Mouse (Mus musculus) kidney, postnatal 10 days (tissue): ENCODE results near the gene Ppfia3.
A peak's percentile ranks its signal among the peaks of the same experiment; 100 is the strongest.

Experiments used
- DNase-seq: peaks from one replicate; pipeline ENCODE4 v3.0.0; 2021; ENCODE audit warnings: mixed read lengths

Gene Ppfia3

GRCm38 (mm10) chr7:45341303-45341702, 25.5 kb downstream of the Ppfia3 start:
- DNase-seq = peak; percentile 84

- peak; percentile 72 for DNase-seq
These were observed 26.1 kb downstream of the Ppfia3 start for GRCm38 (mm10) chr7:45340669-45341068.

DNA sequence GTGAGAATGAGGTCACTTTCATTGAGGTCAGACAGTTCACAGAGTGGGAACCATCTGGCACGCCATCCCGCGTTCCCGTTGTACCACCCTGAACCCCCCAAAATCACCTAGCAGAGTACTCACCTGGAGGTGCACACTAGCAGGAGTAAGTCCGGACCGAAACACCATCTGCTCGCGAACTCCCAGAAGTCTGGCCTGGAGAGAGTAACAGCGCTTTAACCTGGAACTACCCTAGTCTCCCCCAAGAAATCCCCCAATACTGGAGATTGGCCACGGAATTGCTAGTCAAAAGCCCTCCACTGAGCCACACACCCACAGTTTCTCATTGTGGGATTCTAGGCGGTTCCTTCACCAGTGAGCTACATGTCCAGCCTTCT, 26.8 kb downstream of the Ppfia3 start:
- DNase-seq = no peak

DNA sequence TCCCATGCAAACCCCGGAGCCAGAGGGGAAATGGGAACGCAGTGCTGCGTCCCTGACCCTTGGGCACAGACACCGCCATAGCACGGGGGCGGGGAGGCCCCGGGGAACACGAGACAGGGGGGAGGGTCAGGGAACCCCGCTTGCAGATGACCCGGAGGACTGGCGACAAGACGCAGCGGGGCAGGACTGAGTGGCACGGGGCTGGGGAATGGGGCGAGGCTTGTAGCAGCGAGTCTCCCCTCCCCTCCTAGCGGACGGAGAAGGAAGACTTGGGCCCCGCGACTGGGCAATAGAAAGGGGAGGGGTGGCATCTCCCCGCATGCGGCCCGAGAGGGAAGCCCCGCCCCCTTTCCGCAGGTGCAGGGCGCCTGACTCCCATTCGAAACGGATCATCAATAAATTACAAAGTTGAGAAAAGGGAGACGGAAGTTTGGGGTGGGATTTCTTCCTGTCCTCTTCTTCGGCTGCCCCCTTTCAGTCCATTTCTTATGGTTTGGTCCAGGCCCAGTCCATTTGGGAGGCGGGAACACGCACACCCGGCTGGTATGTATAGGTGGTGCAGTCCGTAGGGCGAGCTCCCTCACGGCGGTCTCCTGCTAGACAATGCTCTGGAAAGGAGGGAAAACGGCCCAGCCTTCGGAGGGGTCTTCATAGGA, 27.3 kb downstream of the Ppfia3 start:
- peak; percentile 83 for DNase-seq

GRCm38 (mm10) chr7:45338161-45338911, 28.5 kb downstream of the Ppfia3 start:
- DNase-seq = peak; percentile 78

DNA sequence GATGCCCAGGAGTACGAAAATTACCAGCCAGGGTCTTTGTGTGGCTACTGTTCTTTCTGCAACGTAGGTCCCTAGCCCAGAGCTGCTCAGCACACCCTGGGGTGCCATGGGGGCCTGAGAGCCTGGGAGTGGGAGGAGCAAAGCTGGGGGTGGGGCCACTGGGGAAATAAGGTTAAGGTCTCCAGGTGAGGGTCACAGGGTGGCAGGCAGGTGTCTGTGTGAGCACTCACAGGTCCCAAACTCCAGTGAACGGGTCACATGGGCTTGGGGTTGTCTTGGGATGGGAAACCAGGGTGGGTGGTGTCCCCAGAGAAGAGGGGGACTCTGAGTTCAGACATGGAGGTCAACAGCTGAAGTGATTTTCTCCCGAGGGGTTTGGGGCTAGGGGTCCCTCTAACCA, 29.4 kb downstream of the Ppfia3 start:
- DNase-seq = no peak

GRCm38 (mm10) chr7:45336319-45336718, 30.5 kb downstream of the Ppfia3 start:
- DNase-seq = no peak

- DNase-seq = no peak
These were observed 31.8 kb downstream of the Ppfia3 start, which contains the start of gene Hrc for GRCm38 (mm10) chr7:45335056-45335455. Gene Hrc (plus strand): TSS chr7:45335290.

GRCm38 (mm10) chr7:45334605-45335004, 32.2 kb downstream of the Ppfia3 start:
- DNase-seq = no peak

DNA sequence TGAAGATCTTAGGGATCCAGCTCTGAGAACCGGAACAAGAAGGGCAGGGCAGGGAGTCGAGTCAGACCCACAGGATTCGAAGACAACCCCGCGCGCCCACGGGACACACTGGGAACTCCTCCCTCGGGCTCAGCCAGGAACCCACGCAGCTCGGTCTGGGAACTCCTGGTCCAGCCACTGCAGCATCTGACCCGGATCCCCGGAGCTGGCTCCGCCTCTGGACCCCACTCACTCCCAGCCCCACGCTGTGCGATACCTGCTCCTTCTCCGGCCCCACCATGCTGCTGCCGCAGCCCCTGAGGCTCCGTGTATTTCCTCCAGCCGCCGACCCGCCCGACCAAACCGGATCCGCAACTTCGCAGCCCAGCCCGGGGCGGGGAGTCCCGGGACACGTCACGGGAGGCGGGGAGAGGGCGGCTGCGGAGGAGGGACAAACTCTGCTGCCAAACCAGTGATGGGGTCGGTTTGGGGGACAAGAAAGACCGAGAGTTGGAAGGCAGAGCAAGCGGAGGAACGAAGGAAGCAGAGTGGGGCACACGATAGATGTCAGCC, 33.3 kb downstream of the Ppfia3 start, which contains the start of gene Trpm4:
Trpm4 (minus strand) TSS at position 350 of the 552 bp plus-strand sequence.
- DNase-seq = peak; percentile 94

DNA sequence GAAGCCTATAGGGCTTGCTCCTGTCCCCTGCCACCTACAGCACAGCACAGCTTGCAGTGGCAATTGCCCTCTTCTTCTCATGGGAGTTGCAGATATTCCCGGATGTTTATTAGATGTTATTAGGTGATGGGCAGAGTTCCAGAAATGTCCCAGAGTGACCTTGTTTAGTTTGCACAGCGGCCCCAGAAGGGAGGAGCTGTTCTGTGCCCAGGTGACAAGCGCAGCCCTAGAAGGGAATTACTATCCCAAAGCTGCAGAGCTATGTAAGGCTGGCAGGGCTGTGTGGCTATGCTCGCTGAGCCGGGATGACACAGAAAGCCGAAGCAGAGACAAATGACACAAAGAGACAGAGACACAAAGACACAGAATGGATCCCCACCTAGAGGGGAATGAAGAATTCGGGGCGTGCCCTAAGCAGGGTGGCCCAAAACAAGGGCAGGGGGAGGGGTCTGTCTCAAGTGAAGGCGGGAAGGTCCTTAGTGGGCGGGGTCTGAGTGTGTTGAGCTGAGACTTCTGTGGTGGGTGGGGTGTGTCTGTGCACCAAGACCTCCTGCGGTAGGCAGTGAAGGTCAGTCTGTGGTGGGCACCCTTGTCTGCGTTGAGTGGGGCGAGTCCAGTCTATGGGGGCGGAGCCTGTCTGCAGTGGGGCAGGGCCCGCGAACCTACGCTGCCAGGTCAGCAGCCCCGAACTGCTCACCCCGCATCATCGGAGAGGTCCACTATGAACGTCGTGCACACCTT, 34.0 kb downstream of the Ppfia3 start:
- peak; percentile 76 for DNase-seq

GRCm38 (mm10) chr7:45331502-45331901, 35.3 kb downstream of the Ppfia3 start:
- DNase-seq = no peak

- no peak for DNase-seq
These were observed 37.9 kb downstream of the Ppfia3 start for GRCm38 (mm10) chr7:45328841-45329475.

GRCm38 (mm10) chr7:45325800-45326199, 41.0 kb downstream of the Ppfia3 start:
- DNase-seq = no peak

GRCm38 (mm10) chr7:45323069-45323468, 43.8 kb downstream of the Ppfia3 start:
- no peak for DNase-seq

- DNase-seq = no peak
These were observed 44.6 kb downstream of the Ppfia3 start for GRCm38 (mm10) chr7:45322245-45322644.

DNA sequence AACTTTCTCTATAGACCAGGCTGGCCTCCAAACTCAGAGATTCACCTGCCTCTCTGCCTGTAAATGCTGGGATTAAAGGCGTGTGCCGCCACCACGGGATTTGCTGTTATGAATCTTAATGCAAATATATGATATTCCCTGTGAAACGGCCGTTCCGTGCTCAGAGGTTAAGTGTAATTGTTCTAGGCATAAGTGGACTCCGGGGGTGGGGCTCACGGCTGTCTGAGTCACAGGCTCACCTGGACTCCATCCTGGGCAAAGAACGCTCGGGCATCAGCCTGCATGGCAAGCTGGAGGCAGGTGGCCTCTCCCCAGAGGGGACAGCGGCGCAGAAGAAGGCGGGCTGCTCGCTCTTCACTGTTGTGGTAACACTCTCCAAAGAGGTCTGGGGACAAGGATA, 50.3 kb downstream of the Ppfia3 start:
- DNase-seq = no peak

DNA sequence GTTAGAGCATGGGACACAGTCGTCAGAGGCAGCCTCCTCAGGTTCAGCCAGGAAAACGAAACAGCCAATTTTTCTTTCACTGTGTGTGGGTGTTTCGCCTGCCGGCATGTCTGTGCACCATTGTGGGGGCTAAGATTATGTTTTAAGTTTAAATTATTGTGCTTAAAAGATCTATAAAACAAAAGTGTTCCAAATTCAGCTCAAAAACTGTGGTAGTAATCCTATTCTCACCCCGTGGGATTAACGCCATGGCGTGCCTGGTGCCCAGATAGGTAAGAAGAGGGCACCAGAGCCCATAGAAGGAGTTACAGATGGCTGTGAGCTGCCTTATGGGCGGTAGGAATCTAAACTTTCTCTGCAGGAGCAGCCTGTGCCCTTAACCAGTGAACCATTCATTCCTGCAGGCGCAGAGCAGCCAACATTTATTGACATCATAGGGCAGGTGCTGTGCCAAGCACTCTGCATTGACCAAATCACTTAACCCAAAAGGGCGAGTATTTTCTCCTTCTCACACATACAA, 51.6 kb downstream of the Ppfia3 start:
- no peak for DNase-seq

DNA sequence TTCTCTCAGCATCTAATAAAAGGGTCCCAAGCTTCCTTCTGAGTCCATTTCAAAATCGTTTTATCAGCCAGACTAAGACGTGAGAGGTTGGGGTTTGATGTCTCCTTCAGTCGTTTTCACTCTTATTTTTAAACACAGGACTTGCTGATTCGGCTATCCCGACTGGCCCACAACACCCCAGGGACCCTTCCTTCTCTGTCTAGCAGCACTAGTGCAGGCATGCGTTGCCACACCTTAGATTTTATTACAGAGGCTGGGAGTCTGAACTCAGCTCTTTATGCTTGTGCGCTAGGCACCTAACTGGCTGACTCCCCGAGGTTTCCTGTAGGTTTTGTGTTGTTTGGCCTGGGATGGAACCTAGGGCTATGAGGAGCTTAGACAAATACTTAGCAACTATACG, 53.3 kb downstream of the Ppfia3 start:
- DNase-seq = no peak

GRCm38 (mm10) chr7:45312686-45313453, 53.9 kb downstream of the Ppfia3 start:
- DNase-seq = no peak

GRCm38 (mm10) chr7:45312023-45312422, 54.8 kb downstream of the Ppfia3 start:
- DNase-seq = no peak

GRCm38 (mm10) chr7:45309455-45309854, 57.4 kb downstream of the Ppfia3 start:
- peak; percentile 68 for DNase-seq
